Mouse (Mus musculus) forebrain, embryonic 14.5 days (tissue): ENCODE measurements around the gene Chek2. TPM values are rescaled to one million over a fixed set of nuclear protein-coding genes. Genes with fewer than 3 reads are reported as not detected.
"Not testable (repeated sequence)": the region's sequence is repeated elsewhere in the genome, so short reads cannot be mapped to it uniquely, and the experiment has no call there.

Source experiments
- ATAC-seq: fragments of 200-750 bp; cut with Nextera tagmentation; 2 replicates; pipeline ENCODE4 v1.8.0; 2017; ENCODE audit warnings: mild to moderate bottlenecking, moderate library complexity
- DNase-seq: peaks from one replicate; pipeline ENCODE4 v3.0.0-alpha.2; 2015; ENCODE audit warnings: low spot score
- H3K27ac ChIP-seq: fragments of 300-500 bp; sonication (generic); 2 replicates; pipeline ENCODE4 v1.5.1; 2014; ENCODE audit warnings: low read depth, mild to moderate bottlenecking, control low read depth, low read length, moderate library complexity
- H3K27me3 ChIP-seq: fragments of 300-500 bp; sonication (generic); replicated peaks from 2 replicates; pipeline ENCODE4 v1.6.1; 2014; ENCODE audit warnings: low read length, control low read depth, mixed read lengths; ENCODE audit not compliant: control insufficient read depth, insufficient read depth
- H3K36me3 ChIP-seq: fragments of 300-500 bp; sonication (generic); 2 replicates; pipeline ENCODE4 v1.6.1; 2014; ENCODE audit warnings: low read length, control low read depth; ENCODE audit not compliant: control insufficient read depth, insufficient read depth
- H3K4me1 ChIP-seq: fragments of 300-500 bp; sonication (generic); 2 replicates; pipeline ENCODE4 v1.6.1; 2014; ENCODE audit warnings: antibody characterized with exemption, low read length, control low read depth; ENCODE audit not compliant: control insufficient read depth, insufficient read depth
- H3K4me2 ChIP-seq: fragments of 300-500 bp; sonication (generic); 2 replicates; pipeline ENCODE4 v1.6.1; 2014; ENCODE audit warnings: mild to moderate bottlenecking, control low read depth, low read length
- H3K4me3 ChIP-seq: fragments of 300-500 bp; sonication (generic); 2 replicates; pipeline ENCODE4 v1.5.1; 2014; ENCODE audit warnings: low read depth, low read length, control low read depth
- H3K9ac ChIP-seq: fragments of 300-500 bp; sonication (generic); 2 replicates; pipeline ENCODE4 v1.6.1; 2014; ENCODE audit warnings: mild to moderate bottlenecking, low read length, control low read depth, moderate library complexity
- H3K9me3 ChIP-seq: fragments of 300-500 bp; sonication (generic); replicated peaks from 2 replicates; pipeline ENCODE4 v1.6.1; 2016; ENCODE audit warnings: low read length, control low read depth, mixed read lengths; ENCODE audit not compliant: control insufficient read depth
- WGBS: fragments of 180-500 bp; shearing (Covaris S2); extraction: QIAGEN DNeasy Blood & Tissue Kit; methylation state at CpG from one replicate; pipeline ENCODE4 v1.1.7; 2014; 5-methylcytosine and 5-hydroxymethylcytosine counted together
- polyA plus RNA-seq: library from polyadenylated mRNA; unstranded; fragments of >200 nt; fragmentation: Nextera tagmentation; extraction: Ambion mirVana; gene quantifications from 2 replicates; pipeline ENCODE4 v1.2.1, GENCODE M21; 2014

Chek2 gene
- polyA plus RNA-seq, 1 experiment from 2014 or later: 13.9 TPM

- 93% methylated on average over 1 of the region's 1 CpGs for WGBS
- not testable (repeated sequence) for H3K9ac ChIP-seq, H3K4me3 ChIP-seq, ATAC-seq, H3K27me3 ChIP-seq, H3K4me1 ChIP-seq, H3K27ac ChIP-seq, H3K9me3 ChIP-seq, DNase-seq, H3K36me3 ChIP-seq, H3K4me2 ChIP-seq
Measured at GRCm38 (mm10) chr5:110878526-110878925, 38.7 kb downstream of the Chek2 start.

DNA sequence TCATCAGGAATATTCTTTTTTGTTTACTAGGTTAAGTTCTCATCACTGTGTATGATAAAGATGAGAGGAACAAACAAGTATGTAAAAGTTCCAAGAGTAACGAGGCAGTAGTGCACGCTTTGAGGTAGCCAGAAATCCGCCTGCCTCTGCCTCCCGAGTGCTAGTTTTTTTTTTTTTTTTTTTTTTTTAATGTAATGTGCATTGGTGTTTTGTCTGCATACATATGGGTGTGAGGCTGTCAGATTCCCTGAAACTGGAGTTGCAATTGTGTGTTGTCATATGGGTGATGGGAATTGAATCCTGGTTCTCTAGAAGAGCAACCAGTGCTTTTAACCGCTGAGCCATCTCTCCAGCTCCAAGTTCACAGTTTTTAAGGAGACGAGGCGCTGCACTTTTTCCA is 39.3 kb downstream of the Chek2 start:
- Histone ChIP-seq H3K9me3 (no peaks in the 10 kb centered on the region), H3K27me3 (no peaks in the 10 kb centered on the region), H3K4me1 (peaks cover 6% of the 10 kb centered on the region), H3K4me2 (peak overlapping the region; percentile 82), H3K27ac (peak overlapping the region; percentile 63; the same call in 1 of the 2 replicates), H3K9ac (peak overlapping the region; percentile 94), H3K4me3 (peak overlapping the region; percentile 74), H3K36me3 (peaks cover 3% of the 10 kb centered on the region; the same call in 1 of the 2 replicates)
- WGBS: 59% methylated on average over 7 of the region's 7 CpGs
- ATAC-seq: peak; percentile 12
- DNase-seq: no peak

DNA sequence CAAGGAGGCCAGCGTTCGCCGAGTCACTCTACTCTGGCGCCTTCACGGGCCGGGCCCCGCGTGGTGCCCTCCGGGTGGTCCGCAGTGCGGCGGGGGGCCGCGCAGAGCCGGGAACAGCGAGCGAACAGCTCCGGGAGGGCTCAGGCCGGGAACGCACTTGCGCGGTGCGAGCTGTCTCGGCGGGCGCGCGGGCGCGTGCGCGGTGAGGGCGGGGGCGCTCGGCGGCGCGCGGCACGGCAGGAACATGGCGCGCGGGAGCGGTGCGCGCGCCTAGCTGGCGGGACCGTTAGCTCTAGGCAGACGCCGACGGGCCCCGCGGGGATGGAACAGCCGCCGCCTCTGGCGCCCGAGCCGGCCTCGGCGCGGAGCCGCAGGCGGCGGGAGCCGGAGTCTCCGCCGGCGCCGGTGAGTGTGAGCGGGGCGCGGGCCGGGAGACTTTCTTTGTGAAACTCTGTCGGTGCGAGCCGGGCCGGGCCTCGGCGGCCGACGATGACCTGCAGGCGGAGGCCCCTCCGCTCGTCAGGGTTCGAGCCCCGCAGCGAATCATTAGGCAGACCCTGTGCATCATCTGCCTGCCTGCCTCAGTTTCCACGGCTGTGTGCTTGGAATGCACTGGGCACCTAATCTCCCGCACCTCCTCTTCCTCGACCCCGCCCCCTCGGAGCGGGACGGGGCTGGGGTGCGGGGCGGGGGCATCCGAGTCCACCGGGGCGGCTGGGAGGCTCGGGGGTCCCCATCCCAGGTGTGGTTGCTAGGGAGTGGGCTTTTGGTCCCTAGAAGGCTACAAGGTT is 40.0 kb downstream of the Chek2 start, which contains the start of gene Ttc28:
TSS of gene Ttc28 (plus strand) at position 220 of the 791 bp plus-strand sequence.
- peak; percentile 91 for ATAC-seq
- Histone ChIP-seq H3K9me3 (no peaks in the 10 kb centered on the region), H3K9ac (peak within 1 kb of the TSS; percentile 94), H3K4me3 (peak within 1 kb of the TSS; percentile 74), H3K4me2 (peak within 1 kb of the TSS; percentile 82), H3K36me3 (peaks cover 9% of the 10 kb centered on the region), H3K4me1 (peaks cover 6% of the 10 kb centered on the region), H3K27ac (peak within 1 kb of the TSS; percentile 63), H3K27me3 (no peaks in the 10 kb centered on the region)
- under 1% methylated on average over 77 of the region's 101 CpGs for WGBS
- peak; percentile 92 for DNase-seq

DNA sequence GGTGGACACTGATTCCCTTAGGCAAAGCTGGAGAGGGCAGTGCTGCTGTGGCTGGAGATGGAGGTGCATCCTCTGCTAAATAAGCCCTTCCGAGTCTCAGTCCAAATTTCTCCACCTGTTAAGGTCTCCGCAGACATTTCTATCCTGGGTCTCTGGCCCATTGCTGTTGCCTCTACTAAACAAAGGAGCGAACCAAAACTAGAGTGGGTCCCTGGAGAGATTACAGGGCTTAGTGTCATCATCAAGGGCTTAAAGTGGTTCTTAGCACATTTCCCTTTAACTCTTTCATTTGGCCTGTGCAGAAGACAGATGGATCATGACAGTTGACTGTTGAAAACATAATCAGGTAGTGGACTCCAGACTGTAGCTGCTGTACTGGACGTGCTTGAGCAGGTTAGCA is 48.8 kb downstream of the Chek2 start:
- no peak overlapping the region for H3K4me3 ChIP-seq
- no peak overlapping the region for H3K9ac ChIP-seq
- 87% methylated on average over 4 of the region's 4 CpGs for WGBS
- H3K27ac ChIP-seq: no peak overlapping the region
- ATAC-seq (no peak), DNase-seq (no peak)
- no peaks in the 10 kb centered on the region for H3K27me3 ChIP-seq
- H3K9me3 ChIP-seq: no peaks in the 10 kb centered on the region
- H3K36me3 ChIP-seq: peaks cover 32% of the 10 kb centered on the region
- no peaks in the 10 kb centered on the region for H3K4me1 ChIP-seq
- H3K4me2 ChIP-seq: no peak overlapping the region

DNA sequence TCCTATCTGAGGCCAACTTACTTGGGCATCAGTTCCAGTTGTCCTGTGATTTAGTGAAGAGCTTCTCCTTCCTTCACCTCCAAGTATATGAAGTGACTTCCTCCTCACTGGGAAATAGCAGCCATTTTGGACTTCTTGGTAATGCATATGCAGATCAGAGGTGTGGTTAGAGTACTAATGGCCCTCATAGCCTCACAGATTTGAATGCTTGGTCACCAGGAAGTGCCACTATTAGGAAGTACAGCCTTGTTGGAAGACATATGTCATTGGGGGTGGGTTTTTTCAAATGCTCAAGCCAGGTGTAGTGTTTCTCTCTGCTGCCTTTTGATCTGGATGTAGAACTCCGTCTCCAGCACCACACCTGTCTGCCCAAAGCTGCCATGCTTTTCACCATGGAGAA is 50.2 kb downstream of the Chek2 start:
- ATAC-seq: no peak
- no peak for DNase-seq
- Histone ChIP-seq H3K4me1 (no peaks in the 10 kb centered on the region), H3K27ac (no peak overlapping the region), H3K4me2 (no peak overlapping the region), H3K4me3 (no peak overlapping the region), H3K27me3 (no peaks in the 10 kb centered on the region), H3K9ac (no peak overlapping the region), H3K36me3 (peaks cover 37% of the 10 kb centered on the region), H3K9me3 (no peaks in the 10 kb centered on the region)
- WGBS: 81% methylated on average over 1 of the region's 1 CpGs

DNA sequence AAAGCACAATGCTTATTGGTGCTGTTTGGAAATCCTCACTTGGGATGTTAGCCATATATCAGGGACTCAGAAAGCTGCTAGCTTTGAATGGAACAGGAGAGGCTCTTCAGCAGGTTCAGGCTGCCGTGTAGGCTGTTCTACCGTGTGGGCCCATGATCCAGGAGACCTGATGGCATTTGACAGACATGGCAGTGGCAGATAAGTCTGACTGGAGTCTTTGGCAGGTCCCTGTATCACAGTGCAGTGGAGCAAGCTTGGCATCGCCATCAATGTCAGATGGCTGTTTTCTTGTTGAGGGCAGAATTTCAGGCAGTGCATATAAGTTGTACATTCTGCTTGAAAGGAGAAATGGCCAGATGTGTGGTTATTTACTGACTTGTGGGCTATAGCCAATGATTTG is 50.8 kb downstream of the Chek2 start:
- no peaks in the 10 kb centered on the region for H3K27me3 ChIP-seq
- WGBS: 84% methylated on average over 3 of the region's 3 CpGs
- no peaks in the 10 kb centered on the region for H3K9me3 ChIP-seq
- peaks cover 40% of the 10 kb centered on the region for H3K36me3 ChIP-seq
- H3K4me3 ChIP-seq: no peak overlapping the region
- ATAC-seq (no peak), DNase-seq (no peak)
- H3K4me2 ChIP-seq: no peak overlapping the region
- no peak overlapping the region for H3K9ac ChIP-seq
- H3K4me1 ChIP-seq: no peaks in the 10 kb centered on the region
- H3K27ac ChIP-seq: no peak overlapping the region

DNA sequence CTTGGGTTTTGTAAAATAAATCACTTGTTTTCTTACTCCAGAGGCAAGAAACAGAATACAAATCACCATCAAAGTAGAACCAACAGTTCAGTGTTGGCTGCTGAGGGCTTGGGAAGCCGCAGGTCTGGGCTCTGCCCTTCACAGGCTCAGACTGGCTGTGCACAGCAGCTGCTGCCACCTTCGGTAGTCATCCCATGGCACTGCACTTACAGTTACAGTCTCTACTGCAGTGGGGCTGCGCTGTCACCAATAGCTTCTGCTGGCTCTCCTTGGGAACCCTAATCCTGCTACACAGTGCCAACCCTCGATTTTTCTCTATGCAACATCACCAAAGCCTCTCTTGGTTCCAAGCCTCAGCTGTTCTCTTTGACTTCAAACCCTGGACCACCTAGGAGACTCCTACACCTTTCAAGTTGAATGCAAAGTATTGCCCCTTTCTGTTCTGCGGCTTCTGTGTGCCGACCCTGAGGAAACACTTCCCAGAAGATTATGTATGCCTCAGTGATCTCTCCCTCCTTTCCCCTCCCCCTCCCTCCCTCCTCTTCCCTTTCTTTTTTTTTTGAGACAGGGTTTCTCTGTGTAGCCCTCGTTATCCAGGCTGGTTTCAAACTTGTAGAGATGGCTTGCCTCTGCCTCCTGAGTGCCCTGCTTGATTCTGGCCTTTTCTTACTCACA is 57.5 kb downstream of the Chek2 start:
- H3K4me2 ChIP-seq: no peak overlapping the region
- H3K27ac ChIP-seq: no peak overlapping the region
- 12% methylated on average over 7 of the region's 7 CpGs for WGBS
- DNase-seq (peak; percentile 37), ATAC-seq (no peak)
- H3K4me3 ChIP-seq: no peak overlapping the region
- no peaks in the 10 kb centered on the region for H3K9me3 ChIP-seq
- H3K27me3 ChIP-seq: no peaks in the 10 kb centered on the region
- peaks cover 30% of the 10 kb centered on the region for H3K36me3 ChIP-seq
- no peaks in the 10 kb centered on the region for H3K4me1 ChIP-seq
- H3K9ac ChIP-seq: no peak overlapping the region

DNA sequence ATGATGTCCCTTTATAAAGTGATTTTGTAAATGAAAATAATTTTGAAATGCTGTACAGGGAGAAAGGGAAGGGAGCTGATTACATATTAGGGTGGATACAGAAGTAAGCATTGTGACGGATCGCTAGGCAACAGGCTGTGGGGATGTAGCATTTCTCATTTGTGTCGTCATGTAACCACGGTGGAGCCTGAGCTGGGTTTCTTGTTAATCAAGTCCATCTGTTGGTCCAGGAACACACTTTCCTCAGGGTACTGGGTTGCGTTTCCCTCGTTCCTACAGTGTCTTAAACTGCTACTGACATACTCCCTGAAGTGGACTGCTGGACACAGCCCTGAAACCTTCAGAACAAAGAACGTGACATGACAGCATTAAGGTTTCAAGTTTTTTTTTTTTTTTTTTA is 58.4 kb downstream of the Chek2 start:
- no peak overlapping the region for H3K4me2 ChIP-seq
- H3K9ac ChIP-seq: no peak overlapping the region
- no peaks in the 10 kb centered on the region for H3K9me3 ChIP-seq
- ATAC-seq: no peak
- no peaks in the 10 kb centered on the region for H3K27me3 ChIP-seq
- no peak overlapping the region for H3K4me3 ChIP-seq
- 48% methylated on average over 7 of the region's 7 CpGs for WGBS
- no peak overlapping the region for H3K27ac ChIP-seq
- no peaks in the 10 kb centered on the region for H3K4me1 ChIP-seq
- DNase-seq: peak; percentile 50
- H3K36me3 ChIP-seq: peaks cover 25% of the 10 kb centered on the region

GRCm38 (mm10) chr5:110898785-110899184 is 59.0 kb downstream of the Chek2 start:
- Histone ChIP-seq H3K27me3 (no peaks in the 10 kb centered on the region), H3K9me3 (no peaks in the 10 kb centered on the region), H3K27ac (no peak overlapping the region), H3K36me3 (peaks cover 19% of the 10 kb centered on the region), H3K4me3 (no peak overlapping the region), H3K4me1 (no peaks in the 10 kb centered on the region), H3K4me2 (no peak overlapping the region), H3K9ac (no peak overlapping the region)
- ATAC-seq (no peak), DNase-seq (no peak)
- 91% methylated on average over 4 of the region's 4 CpGs for WGBS
